Mouse (Mus musculus) C2C12 (cell line): Measurements from ENCODE around the gene Slc5a11. TPM values are rescaled to one million over a fixed set of nuclear protein-coding genes. Genes with fewer than 3 reads are reported as not detected.

ENCODE experiments used
- H3K27me3 ChIP-seq: one replicate; pipeline ENCODE4 v1.6.1; 2011; ENCODE audit not compliant: control insufficient read depth, insufficient read depth, insufficient read length
- H3K36me3 ChIP-seq: one replicate; pipeline ENCODE4 v1.6.1; 2011; ENCODE audit not compliant: control insufficient read depth, insufficient read depth
- H3K4me3 ChIP-seq: one replicate; pipeline ENCODE4 v1.5.1; 2011; ENCODE audit warnings: mild to moderate bottlenecking, control low read depth; ENCODE audit not compliant: poor library complexity, insufficient read depth, severe bottlenecking
- H3K79me2 ChIP-seq: one replicate; pipeline ENCODE4 v1.6.1; 2011; ENCODE audit not compliant: control insufficient read depth, insufficient read depth
- H3K79me3 ChIP-seq: one replicate; pipeline ENCODE4 v1.6.1; 2011; ENCODE audit warnings: low read depth, control low read depth
- H3ac ChIP-seq: one replicate; pipeline ENCODE3; 2011; ENCODE audit warnings: low read depth; ENCODE audit not compliant: control insufficient read depth, insufficient read length
- CEBPB ChIP-seq: IDR thresholded peaks from one replicate; pipeline ENCODE4 v1.6.1; 2011; ENCODE audit warnings: low read depth, mild to moderate bottlenecking, control low read depth, moderate library complexity
- CTCF ChIP-seq: IDR thresholded peaks from one replicate; pipeline ENCODE4 v1.5.1; 2011; ENCODE audit not compliant: control insufficient read depth, insufficient read depth, insufficient read length
- FOSL1 ChIP-seq: IDR thresholded peaks from one replicate; pipeline ENCODE4 v1.8.0; 2011; ENCODE audit warnings: mild to moderate bottlenecking, low read length; ENCODE audit not compliant: poor library complexity, insufficient read depth, severe bottlenecking
- MAX ChIP-seq: IDR thresholded peaks from one replicate; pipeline ENCODE4 v1.6.1; 2011; ENCODE audit warnings: mild to moderate bottlenecking, control low read depth
- MYOD1 ChIP-seq: IDR thresholded peaks from one replicate; pipeline ENCODE4 v1.6.1; 2011; ENCODE audit warnings: low read depth; ENCODE audit not compliant: control insufficient read depth, insufficient read length
- MYOG ChIP-seq: IDR thresholded peaks from one replicate; pipeline ENCODE4 v1.6.1; 2011; ENCODE audit not compliant: control insufficient read depth, insufficient read length; ENCODE audit errors: extremely low read depth
- USF1 ChIP-seq: IDR thresholded peaks from one replicate; pipeline ENCODE4 v1.6.1; 2011; ENCODE audit warnings: low read depth, mild to moderate bottlenecking, control low read depth, moderate library complexity
- polyA plus RNA-seq: library from polyadenylated mRNA; unstranded; fragments of >200 nt; fragmentation: generic; extraction: Trizol; gene quantifications from one replicate; pipeline ENCODE4 v1.2.1, GENCODE M21; 2012; ENCODE audit warnings: missing spikeins

Gene Slc5a11
- polyA plus RNA-seq, 1 experiment = 0.02 TPM

DNA sequence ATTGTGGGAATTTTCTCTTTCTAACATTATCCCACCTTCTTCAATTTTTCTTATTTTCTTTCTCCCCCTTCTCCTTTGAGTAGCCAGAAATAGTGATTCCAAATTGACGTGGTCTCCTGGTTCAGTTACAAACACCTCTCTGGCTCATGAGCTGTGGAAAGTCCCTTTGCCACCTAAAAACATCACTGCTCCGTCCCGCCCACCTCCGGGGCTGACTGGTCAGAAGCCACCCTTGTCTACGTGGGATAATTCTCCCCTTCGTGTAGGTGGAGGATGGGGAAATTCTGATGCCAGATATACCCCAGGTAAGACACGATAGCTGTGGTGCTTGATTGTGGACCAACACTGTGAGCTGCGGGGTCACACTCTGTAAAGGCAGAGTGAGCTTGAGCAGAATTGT, 24.8 kb upstream of the Slc5a11 start:
- no peaks in the 10 kb centered on the region for H3K79me3 ChIP-seq
- peaks cover 91% of the 10 kb centered on the region for H3K36me3 ChIP-seq
- H3ac ChIP-seq = no peak overlapping the region
- no peaks in the 10 kb centered on the region for H3K79me2 ChIP-seq
- H3K27me3 ChIP-seq = no peaks in the 10 kb centered on the region
- no peak overlapping the region for H3K4me3 ChIP-seq
- TF ChIP-seq CTCF (no peak), CEBPB (no peak), FOSL1 (no peak), MYOD1 (no peak), USF1 (no peak), MAX (no peak), MYOG (no peak)

- H3K79me2 ChIP-seq = no peaks in the 10 kb centered on the region
- no peak for TF ChIP-seq MYOD1
- no peak for TF ChIP-seq CEBPB
- no peak for TF ChIP-seq CTCF
- TF ChIP-seq MYOG = no peak
- no peak for TF ChIP-seq FOSL1
- TF ChIP-seq USF1 = no peak
- TF ChIP-seq MAX = no peak
- H3ac ChIP-seq = no peak overlapping the region
- H3K79me3 ChIP-seq = no peaks in the 10 kb centered on the region
- no peaks in the 10 kb centered on the region for H3K27me3 ChIP-seq
- H3K36me3 ChIP-seq = peaks cover 74% of the 10 kb centered on the region
- no peak overlapping the region for H3K4me3 ChIP-seq
Observed at GRCm38 (mm10) chr7:123191731-123192130, 22.8 kb upstream of the Slc5a11 start.

DNA sequence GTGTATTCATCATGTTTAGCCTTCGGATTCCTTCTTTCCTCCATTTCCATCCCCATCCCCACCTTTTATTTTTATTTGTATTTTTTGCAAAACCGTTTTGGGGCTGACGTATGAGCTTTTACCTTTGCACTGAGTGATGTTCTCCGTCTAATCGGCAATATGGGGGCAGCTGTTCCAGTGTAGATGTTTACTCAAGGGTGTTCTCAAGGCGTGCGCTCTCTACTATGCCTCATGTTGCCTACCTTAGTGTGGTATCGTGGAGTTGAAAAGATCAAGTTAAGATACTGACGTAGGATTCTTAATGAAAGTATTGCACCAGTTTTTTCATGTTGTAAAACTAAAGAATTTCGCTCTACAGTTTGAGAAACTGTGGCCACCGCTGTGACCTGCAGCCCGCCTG, 21.4 kb upstream of the Slc5a11 start:
- Histone ChIP-seq H3ac (no peak overlapping the region), H3K36me3 (peaks cover 59% of the 10 kb centered on the region), H3K27me3 (no peaks in the 10 kb centered on the region), H3K79me2 (no peaks in the 10 kb centered on the region), H3K4me3 (no peak overlapping the region), H3K79me3 (no peaks in the 10 kb centered on the region)
- TF ChIP-seq MYOD1 (no peak), FOSL1 (no peak), CEBPB (no peak), MAX (no peak), USF1 (no peak), CTCF (no peak), MYOG (no peak)

GRCm38 (mm10) chr7:123194696-123195095, 19.9 kb upstream of the Slc5a11 start:
- no peaks in the 10 kb centered on the region for H3K79me3 ChIP-seq
- H3K4me3 ChIP-seq = no peak overlapping the region
- no peak overlapping the region for H3ac ChIP-seq
- TF ChIP-seq MAX (no peak), CTCF (no peak), USF1 (no peak), FOSL1 (no peak), CEBPB (no peak), MYOD1 (no peak), MYOG (no peak)
- no peaks in the 10 kb centered on the region for H3K27me3 ChIP-seq
- H3K79me2 ChIP-seq = no peaks in the 10 kb centered on the region
- H3K36me3 ChIP-seq = peaks cover 45% of the 10 kb centered on the region

DNA sequence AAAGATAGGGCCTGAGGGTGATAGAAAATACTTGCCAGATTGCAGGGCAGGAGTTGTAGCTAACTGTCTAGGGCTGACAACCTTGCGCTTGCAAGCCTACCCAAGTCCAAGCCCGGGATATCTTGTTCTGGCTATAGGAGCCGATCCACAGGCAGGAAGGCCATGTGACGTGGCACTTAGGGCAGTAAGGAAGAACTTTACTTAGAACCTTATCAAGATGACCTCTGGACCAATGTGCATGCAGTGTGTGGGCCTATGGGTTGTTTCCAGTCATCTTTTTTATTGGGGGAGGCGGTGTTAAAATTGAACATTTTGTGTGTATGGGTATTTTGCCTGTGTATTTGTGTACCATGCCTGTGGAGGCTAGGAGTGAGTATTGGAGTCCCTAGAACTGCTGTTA, 18.1 kb upstream of the Slc5a11 start:
- Histone ChIP-seq H3K27me3 (no peaks in the 10 kb centered on the region), H3ac (no peak overlapping the region), H3K36me3 (peaks cover 35% of the 10 kb centered on the region), H3K79me3 (no peaks in the 10 kb centered on the region), H3K4me3 (no peak overlapping the region), H3K79me2 (no peaks in the 10 kb centered on the region)
- TF ChIP-seq CEBPB = no peak
- no peak for TF ChIP-seq MAX
- no peak for TF ChIP-seq CTCF
- no peak for TF ChIP-seq MYOD1
- TF ChIP-seq MYOG = no peak
- TF ChIP-seq USF1 = no peak
- TF ChIP-seq FOSL1 = no peak

- Histone ChIP-seq H3K4me3 (no peak overlapping the region), H3K27me3 (peaks cover 3% of the 10 kb centered on the region), H3K36me3 (peaks cover 13% of the 10 kb centered on the region), H3K79me3 (no peaks in the 10 kb centered on the region), H3K79me2 (no peaks in the 10 kb centered on the region), H3ac (no peak overlapping the region)
- TF ChIP-seq CTCF = no peak
- TF ChIP-seq CEBPB = no peak
- TF ChIP-seq MYOD1 = no peak
Observed at GRCm38 (mm10) chr7:123198695-123199094, 15.9 kb upstream of the Slc5a11 start.
